Mouse (Mus musculus) forebrain, embryonic 14.5 days (tissue): ENCODE measurements at regions not wholly inside any gene's neighbourhood (a gene's known extent, or its start where the extent isn't known, plus 50 kb on each side); places are given as distances from the start of the nearest gene placed in this dataset.
A peak's percentile ranks its signal among the peaks of the same experiment; 100 is the strongest.

Experiments used
- ATAC-seq: fragments of 200-750 bp; cut with Nextera tagmentation; 2 replicates; pipeline ENCODE4 v1.8.0; 2017; ENCODE audit warnings: mild to moderate bottlenecking, moderate library complexity
- DNase-seq: peaks from one replicate; pipeline ENCODE4 v3.0.0-alpha.2; 2015; ENCODE audit warnings: low spot score
- H3K27ac ChIP-seq: fragments of 300-500 bp; sonication (generic); 2 replicates; pipeline ENCODE4 v1.5.1; 2014; ENCODE audit warnings: low read depth, mild to moderate bottlenecking, control low read depth, low read length, moderate library complexity
- H3K27me3 ChIP-seq: fragments of 300-500 bp; sonication (generic); replicated peaks from 2 replicates; pipeline ENCODE4 v1.6.1; 2014; ENCODE audit warnings: low read length, control low read depth, mixed read lengths; ENCODE audit not compliant: control insufficient read depth, insufficient read depth
- H3K36me3 ChIP-seq: fragments of 300-500 bp; sonication (generic); 2 replicates; pipeline ENCODE4 v1.6.1; 2014; ENCODE audit warnings: low read length, control low read depth; ENCODE audit not compliant: control insufficient read depth, insufficient read depth
- H3K4me1 ChIP-seq: fragments of 300-500 bp; sonication (generic); 2 replicates; pipeline ENCODE4 v1.6.1; 2014; ENCODE audit warnings: antibody characterized with exemption, low read length, control low read depth; ENCODE audit not compliant: control insufficient read depth, insufficient read depth
- H3K4me2 ChIP-seq: fragments of 300-500 bp; sonication (generic); 2 replicates; pipeline ENCODE4 v1.6.1; 2014; ENCODE audit warnings: mild to moderate bottlenecking, control low read depth, low read length
- H3K4me3 ChIP-seq: fragments of 300-500 bp; sonication (generic); 2 replicates; pipeline ENCODE4 v1.5.1; 2014; ENCODE audit warnings: low read depth, low read length, control low read depth
- H3K9ac ChIP-seq: fragments of 300-500 bp; sonication (generic); 2 replicates; pipeline ENCODE4 v1.6.1; 2014; ENCODE audit warnings: mild to moderate bottlenecking, low read length, control low read depth, moderate library complexity
- H3K9me3 ChIP-seq: fragments of 300-500 bp; sonication (generic); replicated peaks from 2 replicates; pipeline ENCODE4 v1.6.1; 2016; ENCODE audit warnings: low read length, control low read depth, mixed read lengths; ENCODE audit not compliant: control insufficient read depth
- WGBS: fragments of 180-500 bp; shearing (Covaris S2); extraction: QIAGEN DNeasy Blood & Tissue Kit; methylation state at CpG from one replicate; pipeline ENCODE4 v1.1.7; 2014; 5-methylcytosine and 5-hydroxymethylcytosine counted together

DNA sequence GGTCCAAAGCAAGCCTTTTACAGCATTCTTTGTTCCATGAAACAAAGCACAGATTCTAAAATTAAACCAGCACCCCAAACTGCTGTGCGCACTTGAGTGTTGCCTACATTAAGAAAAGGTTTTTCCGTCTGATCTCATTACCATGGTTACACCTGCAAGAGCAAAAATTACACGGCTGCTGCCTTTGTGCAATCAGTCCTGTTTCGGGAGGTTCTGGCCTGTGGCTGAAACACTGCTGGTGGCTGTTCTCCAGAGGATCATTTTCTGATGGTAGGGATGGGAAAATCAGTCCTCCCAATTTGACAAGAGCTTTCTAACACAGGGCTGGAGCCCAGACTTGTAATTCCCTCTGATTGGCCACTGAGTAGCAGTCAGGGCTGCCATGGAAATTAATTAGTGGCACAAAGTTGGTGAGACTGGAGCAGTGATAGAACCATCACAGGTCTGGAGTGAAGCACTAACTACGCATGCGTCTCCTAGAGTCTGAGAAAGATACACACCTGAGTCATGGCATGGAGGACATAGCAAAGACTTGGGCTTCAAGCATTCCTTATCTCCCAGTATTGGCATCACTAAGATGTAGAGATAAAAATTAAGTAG, 114.8 kb upstream of the Fam49a start:
- Histone ChIP-seq H3K9ac (no peak overlapping the region), H3K36me3 (no peaks in the 10 kb centered on the region), H3K27me3 (no peaks in the 10 kb centered on the region), H3K9me3 (no peaks in the 10 kb centered on the region), H3K4me2 (no peak overlapping the region), H3K27ac (no peak overlapping the region), H3K4me1 (no peaks in the 10 kb centered on the region), H3K4me3 (no peak overlapping the region)
- no peak for ATAC-seq
- DNase-seq, result peak; percentile 20
- WGBS, result 70% methylated on average over 6 of the region's 6 CpGs

DNA sequence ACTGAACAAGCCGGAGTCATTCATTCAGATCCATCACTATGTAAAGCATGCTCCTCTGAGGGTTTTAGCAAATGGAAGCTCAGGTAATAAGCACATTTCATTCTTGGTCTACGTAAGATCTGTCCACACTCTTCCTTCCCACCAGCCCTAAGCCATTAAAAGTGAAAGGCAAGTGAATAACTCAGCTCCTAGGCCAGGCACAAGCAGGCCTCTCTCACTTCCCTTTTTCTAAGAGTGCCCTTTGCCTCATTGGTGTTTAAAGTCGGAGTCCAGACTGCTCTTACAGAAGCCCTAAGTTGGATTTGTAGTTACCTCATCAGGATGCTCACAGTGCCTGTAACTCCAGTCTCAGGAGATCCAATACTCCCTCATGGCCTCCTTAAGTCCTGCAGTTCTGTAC, 114.1 kb upstream of the Fam49a start:
- H3K9ac ChIP-seq, result no peak overlapping the region
- DNase-seq (no peak), ATAC-seq (no peak)
- WGBS, result 87% methylated on average over 3 of the region's 3 CpGs
- H3K4me3 ChIP-seq, result no peak overlapping the region
- H3K4me1 ChIP-seq, result no peaks in the 10 kb centered on the region
- no peaks in the 10 kb centered on the region for H3K36me3 ChIP-seq
- H3K9me3 ChIP-seq, result no peaks in the 10 kb centered on the region
- no peak overlapping the region for H3K4me2 ChIP-seq
- no peaks in the 10 kb centered on the region for H3K27me3 ChIP-seq
- H3K27ac ChIP-seq, result no peak overlapping the region

GRCm38 (mm10) chr12:12148659-12149399, 113.1 kb upstream of the Fam49a start:
- no peaks in the 10 kb centered on the region for H3K36me3 ChIP-seq
- WGBS, result 63% methylated on average over 3 of the region's 3 CpGs
- DNase-seq, result peak; percentile 89

GRCm38 (mm10) chr12:12164411-12164810, 97.5 kb upstream of the Fam49a start:
- ATAC-seq (no peak), DNase-seq (no peak)
- 88% methylated on average over 1 of the region's 1 CpGs for WGBS
- Histone ChIP-seq H3K9ac (no peak overlapping the region), H3K9me3 (no peaks in the 10 kb centered on the region), H3K36me3 (no peaks in the 10 kb centered on the region), H3K27ac (no peak overlapping the region), H3K4me1 (no peaks in the 10 kb centered on the region), H3K4me2 (no peak overlapping the region), H3K4me3 (no peak overlapping the region), H3K27me3 (no peaks in the 10 kb centered on the region)

More at GRCm38 (mm10) chr12:12148659-12149399, 113.1 kb upstream of the Fam49a start:
- H3K9me3 ChIP-seq, result no peaks in the 10 kb centered on the region
- H3K27ac ChIP-seq, result no peak overlapping the region
- ATAC-seq, result 0 out of 2 replicates have a peak, but pooled peaks have one; percentile 46
- no peaks in the 10 kb centered on the region for H3K4me1 ChIP-seq
- no peak overlapping the region for H3K4me2 ChIP-seq
- H3K4me3 ChIP-seq, result no peak overlapping the region
- H3K27me3 ChIP-seq, result no peaks in the 10 kb centered on the region
- no peak overlapping the region for H3K9ac ChIP-seq

DNA sequence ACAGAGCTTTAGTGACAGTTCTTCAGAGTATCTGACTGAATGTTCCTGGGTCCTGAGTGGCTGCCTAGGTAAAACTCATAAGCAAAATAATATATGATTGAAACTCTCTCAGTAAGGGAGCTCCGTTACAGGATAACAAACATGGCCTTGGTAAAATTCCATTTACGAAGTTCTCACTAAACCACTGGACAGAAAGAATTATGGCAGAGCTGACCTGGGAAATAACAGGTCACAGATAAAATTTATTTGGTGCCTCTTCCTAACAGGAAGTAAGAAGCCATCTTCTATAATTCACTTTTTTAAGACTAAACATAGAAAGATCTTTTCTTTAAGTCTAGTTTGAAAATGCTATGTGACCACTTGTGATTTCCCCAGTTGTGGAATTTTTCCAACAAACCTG, 91.4 kb upstream of the Fam49a start:
- DNase-seq (no peak), ATAC-seq (no peak)
- H3K27ac ChIP-seq, result no peak overlapping the region
- H3K4me3 ChIP-seq, result no peak overlapping the region
- WGBS, result 91% methylated on average over 2 of the region's 2 CpGs
- H3K9me3 ChIP-seq, result no peaks in the 10 kb centered on the region
- H3K4me1 ChIP-seq, result no peaks in the 10 kb centered on the region
- no peak overlapping the region for H3K4me2 ChIP-seq
- H3K9ac ChIP-seq, result no peak overlapping the region
- H3K36me3 ChIP-seq, result no peaks in the 10 kb centered on the region
- H3K27me3 ChIP-seq, result no peaks in the 10 kb centered on the region

- no peaks in the 10 kb centered on the region for H3K27me3 ChIP-seq
- no peak overlapping the region for H3K27ac ChIP-seq
- H3K36me3 ChIP-seq, result no peaks in the 10 kb centered on the region
- H3K4me1 ChIP-seq, result peaks cover 3% of the 10 kb centered on the region
- H3K4me2 ChIP-seq, result no peak overlapping the region
- 88% methylated on average over 6 of the region's 6 CpGs for WGBS
- DNase-seq (no peak), ATAC-seq (no peak)
- H3K9me3 ChIP-seq, result no peaks in the 10 kb centered on the region
- no peak overlapping the region for H3K9ac ChIP-seq
- H3K4me3 ChIP-seq, result no peak overlapping the region
These were observed 89.7 kb upstream of the Fam49a start for GRCm38 (mm10) chr12:12172087-12172823.

GRCm38 (mm10) chr12:12176331-12177263, 85.3 kb upstream of the Fam49a start:
- WGBS, result 20% methylated on average over 13 of the region's 13 CpGs
- H3K4me3 ChIP-seq, result no peak overlapping the region
- H3K27ac ChIP-seq, result no peak overlapping the region
- DNase-seq (peak; percentile 95), ATAC-seq (peak; percentile 85)
- no peaks in the 10 kb centered on the region for H3K27me3 ChIP-seq
- peak overlapping the region; percentile 31 for H3K4me2 ChIP-seq
- no peaks in the 10 kb centered on the region for H3K9me3 ChIP-seq
- no peaks in the 10 kb centered on the region for H3K36me3 ChIP-seq
- H3K4me1 ChIP-seq, result peaks cover 8% of the 10 kb centered on the region
- H3K9ac ChIP-seq, result no peak overlapping the region

DNA sequence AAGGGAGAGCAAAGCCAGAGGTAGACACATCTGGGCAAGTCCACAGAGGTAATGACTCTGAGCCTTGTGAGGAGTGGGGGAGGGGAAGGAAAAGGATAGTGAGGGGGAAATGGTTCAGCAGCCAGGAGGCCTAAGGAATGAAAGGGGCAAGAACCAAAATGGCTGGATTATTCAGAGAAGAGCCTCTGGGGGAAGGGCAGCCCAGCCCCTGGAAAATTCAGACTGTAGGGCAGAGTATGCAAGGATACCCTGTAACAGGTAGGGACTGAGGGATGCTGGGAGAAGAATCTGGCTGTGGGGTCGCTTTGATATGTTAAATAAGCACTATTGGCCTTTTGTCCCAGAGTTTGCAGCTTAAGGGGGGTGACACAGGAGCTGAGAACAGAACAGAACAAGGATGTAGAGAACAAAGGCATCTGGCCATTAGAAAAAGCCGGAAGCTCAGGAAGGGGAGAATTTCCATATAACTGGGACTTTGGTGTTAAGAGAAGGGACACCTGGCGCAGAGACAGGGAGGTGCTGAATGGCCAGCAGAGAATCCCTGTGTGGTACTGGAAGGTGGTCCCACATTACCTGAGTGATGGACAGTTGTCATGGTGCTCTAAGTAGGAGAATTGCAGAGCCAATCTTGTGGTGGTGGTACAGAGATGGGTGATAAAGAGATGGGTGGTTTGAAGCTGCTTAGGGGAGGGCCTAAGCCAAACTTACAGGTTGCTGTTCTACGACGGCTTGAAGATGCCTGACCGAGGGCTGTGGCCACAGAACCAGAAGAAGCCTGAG, 84.5 kb upstream of the Fam49a start:
- 60% methylated on average over 6 of the region's 6 CpGs for WGBS
- Histone ChIP-seq H3K27ac (peak overlapping the region; percentile 17; the same call in 1 of the 2 replicates), H3K4me2 (no peak overlapping the region), H3K9me3 (no peaks in the 10 kb centered on the region), H3K36me3 (no peaks in the 10 kb centered on the region), H3K9ac (no peak overlapping the region), H3K27me3 (no peaks in the 10 kb centered on the region), H3K4me3 (no peak overlapping the region), H3K4me1 (peaks cover 8% of the 10 kb centered on the region)
- DNase-seq, result no peak
- ATAC-seq, result 0 out of 2 replicates have a peak, but pooled peaks have one; percentile 4
